Mouse (Mus musculus): Measurements from ENCODE around the gene Eif4a3.

DNA sequence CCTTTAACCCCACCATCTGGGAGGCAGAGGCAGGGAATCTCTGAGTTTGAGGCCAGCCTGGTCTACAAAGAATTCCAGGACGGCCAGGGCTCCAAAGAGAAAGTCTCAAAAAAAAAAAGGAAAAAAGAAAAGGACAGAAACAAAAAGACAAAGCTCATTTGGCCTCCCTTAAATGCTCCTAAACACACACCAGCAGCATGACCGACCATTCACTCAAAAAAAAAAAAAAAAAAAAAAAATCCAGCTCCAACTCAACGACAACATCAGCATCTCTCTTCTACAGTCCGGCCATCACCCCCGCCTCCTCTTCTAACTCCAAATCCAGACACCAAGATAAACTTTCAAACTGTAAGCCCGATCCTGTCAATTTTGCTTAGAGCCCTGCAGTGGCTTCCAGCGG, 972 bp downstream of the Eif4a3 start:
- TF ChIP-seq CTCF (conservative IDR thresholded peaks at IDR 0.05; ENCODE audit: insufficient read depth, insufficient read length, low read depth, low read length) (no peak), POLR2A (IDR thresholded peaks at IDR 0.05; ENCODE audit: low read depth, low read length) (no peak)

All from kidney, adult 2 months (tissue).